Mouse (Mus musculus) hindbrain, embryonic 12.5 days (tissue): ENCODE results near the gene Tagap. TPM values are rescaled to one million over a fixed set of nuclear protein-coding genes. Genes with fewer than 3 reads are reported as not detected.
"Not testable (repeated sequence)": the region's sequence is repeated elsewhere in the genome, so short reads cannot be mapped to it uniquely, and the experiment has no call there.

ENCODE experiments used
- ATAC-seq: fragments of 200-750 bp; cut with Nextera tagmentation; 2 replicates; pipeline ENCODE4 v1.8.0; 2017; ENCODE audit warnings: moderate TSS enrichment; ENCODE audit not compliant: low FRiP score
- H3K27ac ChIP-seq: fragments of 300-500 bp; sonication (generic); 2 replicates; pipeline ENCODE4 v1.5.1; 2016; ENCODE audit warnings: mild to moderate bottlenecking
- H3K27me3 ChIP-seq: fragments of 300-500 bp; sonication (generic); 2 replicates; pipeline ENCODE4 v1.6.1; 2016; ENCODE audit warnings: mild to moderate bottlenecking
- H3K36me3 ChIP-seq: fragments of 300-500 bp; sonication (generic); 2 replicates; pipeline ENCODE4 v1.6.1; 2016; ENCODE audit warnings: mild to moderate bottlenecking
- H3K4me1 ChIP-seq: fragments of 300-500 bp; sonication (generic); 2 replicates; pipeline ENCODE4 v1.6.1; 2016
- H3K4me2 ChIP-seq: fragments of 300-500 bp; sonication (generic); replicated peaks from 2 replicates; pipeline ENCODE4 v1.6.1; 2016; ENCODE audit warnings: mild to moderate bottlenecking
- H3K4me3 ChIP-seq: fragments of 300-500 bp; sonication (generic); 2 replicates; pipeline ENCODE4 v1.5.1; 2016; ENCODE audit warnings: mild to moderate bottlenecking
- H3K9ac ChIP-seq: fragments of 300-500 bp; sonication (generic); 2 replicates; pipeline ENCODE4 v1.6.1; 2016; ENCODE audit warnings: mild to moderate bottlenecking, moderate library complexity
- H3K9me3 ChIP-seq: fragments of 300-500 bp; sonication (generic); replicated peaks from 2 replicates; pipeline ENCODE4 v1.6.1; 2016; ENCODE audit warnings: mild to moderate bottlenecking
- WGBS: fragments of 180-500 bp; shearing (Covaris S2); methylation state at CpG from one replicate; pipeline ENCODE4 v1.1.7; 2016; 5-methylcytosine and 5-hydroxymethylcytosine counted together
- polyA plus RNA-seq: library from polyadenylated mRNA; unstranded; fragments of >200 nt; fragmentation: Nextera tagmentation; extraction: Ambion mirVana; gene quantifications from 2 replicates; pipeline ENCODE4 v1.2.1, GENCODE M21; 2016

Tagap gene
- polyA plus RNA-seq, 1 experiment from 2014 or later: 0.63 TPM

- no peak overlapping the region for H3K4me2 ChIP-seq
- no peaks in the 10 kb centered on the region for H3K36me3 ChIP-seq
- H3K9me3 ChIP-seq: no peaks in the 10 kb centered on the region
- WGBS: 76% methylated on average over 2 of the region's 2 CpGs
- no peak overlapping the region for H3K4me3 ChIP-seq
- no peak for ATAC-seq
- H3K9ac ChIP-seq: no peak overlapping the region
- H3K4me1 ChIP-seq: no peaks in the 10 kb centered on the region
- H3K27me3 ChIP-seq: no peaks in the 10 kb centered on the region
- no peak overlapping the region for H3K27ac ChIP-seq
Observed at GRCm38 (mm10) chr17:7918355-7918754, 7.4 kb upstream of the Tagap start.

- 75% methylated on average over 2 of the region's 2 CpGs for WGBS
- Histone ChIP-seq H3K9me3 (no peaks in the 10 kb centered on the region), H3K27ac (no peak overlapping the region), H3K27me3 (no peaks in the 10 kb centered on the region), H3K4me3 (no peak overlapping the region), H3K4me1 (no peaks in the 10 kb centered on the region), H3K4me2 (no peak overlapping the region), H3K9ac (no peak overlapping the region), H3K36me3 (no peaks in the 10 kb centered on the region)
- no peak for ATAC-seq
Observed at GRCm38 (mm10) chr17:7919209-7919608, 6.6 kb upstream of the Tagap start.

DNA sequence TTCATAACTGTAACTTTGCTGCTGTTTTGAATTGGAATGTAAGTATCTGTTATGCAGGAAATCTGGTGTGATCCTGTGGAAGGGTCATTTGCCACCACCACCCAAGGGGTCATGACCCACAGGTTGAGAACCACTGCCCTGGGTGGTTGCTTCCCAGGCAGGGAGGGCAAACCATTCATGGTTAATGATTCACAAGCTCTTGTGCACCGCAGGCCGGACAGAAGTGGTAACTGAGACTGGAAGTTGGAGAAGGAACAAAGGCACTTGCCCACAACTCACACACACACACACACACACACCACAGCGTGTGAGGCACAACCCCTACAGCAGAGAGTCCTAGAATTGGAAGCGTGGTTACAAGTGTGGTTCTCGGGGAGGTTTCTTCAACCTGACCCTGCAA, 3.2 kb upstream of the Tagap start:
- Histone ChIP-seq H3K36me3 (no peaks in the 10 kb centered on the region), H3K9me3 (no peaks in the 10 kb centered on the region), H3K4me3 (no peak overlapping the region), H3K27ac (no peak overlapping the region), H3K4me1 (no peaks in the 10 kb centered on the region), H3K4me2 (no peak overlapping the region), H3K9ac (no peak overlapping the region), H3K27me3 (no peaks in the 10 kb centered on the region)
- no peak for ATAC-seq
- WGBS: 83% methylated on average over 5 of the region's 5 CpGs

DNA sequence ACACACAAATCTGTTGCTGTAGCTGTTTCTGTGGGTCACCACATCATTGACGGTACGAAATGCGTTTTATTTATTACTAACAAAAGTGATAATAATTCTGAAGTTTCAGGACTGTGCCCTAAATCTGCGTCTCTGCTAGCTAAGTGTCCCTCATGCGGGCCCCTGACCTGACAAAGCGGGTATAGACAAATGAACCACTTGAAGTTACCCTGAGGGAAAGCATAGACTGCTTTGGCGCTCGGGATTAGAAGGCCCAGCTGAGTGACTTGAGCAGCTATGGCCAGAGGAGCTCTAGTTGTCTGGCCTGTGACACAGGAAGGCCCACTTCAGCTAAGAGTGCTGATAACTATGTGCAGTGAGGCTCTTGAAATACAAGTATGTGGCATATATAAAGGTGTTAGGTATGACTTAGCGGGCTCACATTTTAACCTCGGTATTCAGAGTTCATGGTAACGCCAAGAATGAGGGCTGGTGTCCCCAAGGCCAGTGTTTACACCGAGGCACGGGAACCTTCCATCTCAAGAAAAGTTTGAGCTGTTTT, 1.5 kb upstream of the Tagap start:
- no peaks in the 10 kb centered on the region for H3K4me1 ChIP-seq
- no peaks in the 10 kb centered on the region for H3K27me3 ChIP-seq
- no peaks in the 10 kb centered on the region for H3K36me3 ChIP-seq
- 92% methylated on average over 13 of the region's 13 CpGs for WGBS
- no peak overlapping the region for H3K4me2 ChIP-seq
- no peaks in the 10 kb centered on the region for H3K9me3 ChIP-seq
- no peak overlapping the region for H3K9ac ChIP-seq
- H3K27ac ChIP-seq: no peak overlapping the region
- no peak for ATAC-seq
- H3K4me3 ChIP-seq: no peak overlapping the region

GRCm38 (mm10) chr17:7927582-7928535, 2.1 kb downstream of the Tagap start:
- Histone ChIP-seq H3K27me3 (no peaks in the 10 kb centered on the region), H3K4me3 (no peak overlapping the region), H3K4me1 (peaks cover 7% of the 10 kb centered on the region), H3K9ac (no peak overlapping the region), H3K9me3 (no peaks in the 10 kb centered on the region), H3K36me3 (no peaks in the 10 kb centered on the region), H3K4me2 (no peak overlapping the region), H3K27ac (no peak overlapping the region)
- ATAC-seq: no peak
- WGBS: 72% methylated on average over 24 of the region's 24 CpGs

GRCm38 (mm10) chr17:7928662-7929061, 2.9 kb downstream of the Tagap start:
- H3K36me3 ChIP-seq: no peaks in the 10 kb centered on the region
- H3K4me2 ChIP-seq: no peak overlapping the region
- H3K27me3 ChIP-seq: no peaks in the 10 kb centered on the region
- H3K4me3 ChIP-seq: no peak overlapping the region
- H3K4me1 ChIP-seq: peaks cover 7% of the 10 kb centered on the region
- H3K9ac ChIP-seq: no peak overlapping the region
- ATAC-seq: no peak
- no peak overlapping the region for H3K27ac ChIP-seq
- H3K9me3 ChIP-seq: no peaks in the 10 kb centered on the region
- WGBS: 81% methylated on average over 6 of the region's 6 CpGs

GRCm38 (mm10) chr17:7929279-7929678, 3.5 kb downstream of the Tagap start:
- Histone ChIP-seq H3K9ac (no peak overlapping the region), H3K27ac (no peak overlapping the region), H3K9me3 (no peaks in the 10 kb centered on the region), H3K4me1 (peaks cover 7% of the 10 kb centered on the region), H3K36me3 (no peaks in the 10 kb centered on the region), H3K27me3 (no peaks in the 10 kb centered on the region), H3K4me3 (no peak overlapping the region), H3K4me2 (no peak overlapping the region)
- 28% methylated on average over 8 of the region's 8 CpGs for WGBS
- ATAC-seq: no peak

GRCm38 (mm10) chr17:7931096-7931990, 5.5 kb downstream of the Tagap start:
- no peak for ATAC-seq
- no peaks in the 10 kb centered on the region for H3K27me3 ChIP-seq
- 75% methylated on average over 13 of the region's 13 CpGs for WGBS
- H3K36me3 ChIP-seq: no peaks in the 10 kb centered on the region
- H3K27ac ChIP-seq: peak overlapping the region; percentile 23; the same call in 1 of the 2 replicates
- H3K4me1 ChIP-seq: peaks cover 7% of the 10 kb centered on the region
- no peak overlapping the region for H3K4me2 ChIP-seq
- H3K9me3 ChIP-seq: no peaks in the 10 kb centered on the region
- H3K4me3 ChIP-seq: no peak overlapping the region
- no peak overlapping the region for H3K9ac ChIP-seq

DNA sequence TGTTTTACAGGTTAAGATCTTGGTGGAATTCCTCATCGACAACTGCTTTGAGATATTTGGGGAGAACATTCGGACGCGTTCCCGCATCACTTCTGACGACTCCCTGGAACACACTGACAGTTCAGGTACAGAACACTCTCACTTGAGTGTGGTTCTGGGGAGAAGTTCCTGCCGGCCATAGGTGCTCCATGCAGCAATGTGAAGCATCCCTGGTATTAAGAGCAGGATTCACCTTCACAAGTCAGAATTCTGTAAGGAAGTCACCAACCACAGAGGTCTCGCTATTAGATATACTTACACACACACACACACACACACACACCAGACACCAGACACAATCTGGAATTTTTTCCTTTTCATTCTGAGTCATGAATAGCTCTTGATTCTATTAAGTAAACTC, 6.3 kb downstream of the Tagap start:
- H3K9me3 ChIP-seq, H3K4me2 ChIP-seq, H3K4me1 ChIP-seq, H3K9ac ChIP-seq, ATAC-seq, H3K27me3 ChIP-seq, H3K27ac ChIP-seq, H3K4me3 ChIP-seq, H3K36me3 ChIP-seq: not testable (repeated sequence)
- WGBS: 88% methylated on average over 7 of the region's 8 CpGs

- no peak overlapping the region for H3K4me3 ChIP-seq
- ATAC-seq: no peak
Observed at GRCm38 (mm10) chr17:7939640-7940039, 13.8 kb downstream of the Tagap start.

GRCm38 (mm10) chr17:7945117-7946052, 19.6 kb downstream of the Tagap start, which contains the start of gene Rsph3a:
Rsph3a (plus strand) TSS chr17:7945614.
- WGBS: 4% methylated on average over 53 of the region's 58 CpGs
- peak; percentile 99 for ATAC-seq

More at GRCm38 (mm10) chr17:7939640-7940039, 13.8 kb downstream of the Tagap start:
- Histone ChIP-seq H3K9ac (no peak overlapping the region), H3K27ac (no peak overlapping the region), H3K4me1 (peaks cover under 1% of the 10 kb centered on the region; the same call in 1 of the 2 replicates), H3K4me2 (no peak overlapping the region), H3K27me3 (no peaks in the 10 kb centered on the region), H3K9me3 (no peaks in the 10 kb centered on the region), H3K36me3 (no peaks in the 10 kb centered on the region)
- 68% methylated on average over 8 of the region's 8 CpGs for WGBS

More at GRCm38 (mm10) chr17:7945117-7946052, 19.6 kb downstream of the Tagap start, which contains the start of gene Rsph3a:
- peak within 1 kb of the TSS; percentile 55 for H3K4me3 ChIP-seq
- H3K27me3 ChIP-seq, H3K36me3 ChIP-seq, H3K9me3 ChIP-seq, H3K4me1 ChIP-seq: not testable (repeated sequence)
- peak within 1 kb of the TSS; percentile 74 for H3K9ac ChIP-seq
- peak within 1 kb of the TSS; percentile 57 for H3K4me2 ChIP-seq
- peak within 1 kb of the TSS; percentile 88 for H3K27ac ChIP-seq
